Mouse (Mus musculus) heart, adult 2 months (tissue): ENCODE measurements around the gene Trp53.

Experiments used
- CTCF ChIP-seq: fragments of 200-600 bp; IDR thresholded peaks from 2 replicates; pipeline ENCODE4 v1.8.1; 2022; ENCODE audit warnings: antibody characterized with exemption, mild to moderate bottlenecking, moderate library complexity
- POLR2A ChIP-seq: fragments of 200-500 bp; IDR thresholded peaks from 2 replicates; pipeline ENCODE4 v1.6.1; 2011; ENCODE audit warnings: mild to moderate bottlenecking, low read depth, low read length, control low read depth; ENCODE audit not compliant: insufficient read depth

DNA sequence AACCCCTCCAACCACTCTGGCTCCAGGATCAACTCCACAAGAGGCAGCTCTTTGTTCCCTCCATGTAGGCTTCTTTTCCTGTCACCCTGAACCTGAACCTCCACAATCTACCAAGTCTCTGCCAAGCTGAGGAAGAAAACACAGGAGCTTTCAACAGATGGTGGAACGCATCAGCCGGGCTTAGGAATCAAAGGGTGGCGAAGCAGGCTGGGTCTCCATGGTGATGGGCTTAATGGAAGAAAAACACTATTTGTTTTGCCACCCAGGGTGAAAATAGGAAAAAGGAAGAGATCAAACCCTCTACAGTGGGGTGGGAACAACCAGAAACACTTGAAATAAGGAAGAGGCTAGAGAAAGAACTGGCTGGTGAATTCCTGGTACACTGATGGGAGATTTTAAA is 36.6 kb upstream of the Trp53 start:
- TF ChIP-seq POLR2A = no peak
- TF ChIP-seq CTCF = no peak
